Mouse (Mus musculus) forebrain, embryonic 13.5 days (tissue): Measurements from ENCODE around the gene Esyt1. TPM values are rescaled to one million over a fixed set of nuclear protein-coding genes. Genes with fewer than 3 reads are reported as not detected.
"Not testable (repeated sequence)": the region's sequence is repeated elsewhere in the genome, so short reads cannot be mapped to it uniquely, and the experiment has no call there.

Experiments used
- ATAC-seq: fragments of 200-750 bp; cut with Nextera tagmentation; 2 replicates; pipeline ENCODE4 v1.8.0; 2017
- H3K27ac ChIP-seq: fragments of 300-500 bp; sonication (generic); 2 replicates; pipeline ENCODE4 v1.5.1; 2015; ENCODE audit warnings: inconsistent platforms, mild to moderate bottlenecking, moderate library complexity
- H3K27me3 ChIP-seq: fragments of 300-500 bp; sonication (generic); 2 replicates; pipeline ENCODE4 v1.6.1; 2015; ENCODE audit warnings: mild to moderate bottlenecking, inconsistent platforms
- H3K36me3 ChIP-seq: fragments of 300-500 bp; sonication (generic); 2 replicates; pipeline ENCODE4 v1.6.1; 2015; ENCODE audit warnings: mild to moderate bottlenecking, inconsistent platforms; ENCODE audit not compliant: poor library complexity, severe bottlenecking
- H3K4me1 ChIP-seq: fragments of 300-500 bp; sonication (generic); 2 replicates; pipeline ENCODE4 v1.6.1; 2015; ENCODE audit warnings: inconsistent platforms
- H3K4me2 ChIP-seq: fragments of 300-500 bp; sonication (generic); 2 replicates; pipeline ENCODE4 v1.6.1; 2015; ENCODE audit warnings: inconsistent platforms, mild to moderate bottlenecking, moderate library complexity
- H3K4me3 ChIP-seq: fragments of 300-500 bp; sonication (generic); 2 replicates; pipeline ENCODE4 v1.5.1; 2015; ENCODE audit warnings: mild to moderate bottlenecking, inconsistent platforms
- H3K9ac ChIP-seq: fragments of 300-500 bp; sonication (generic); 2 replicates; pipeline ENCODE4 v1.6.1; 2015; ENCODE audit warnings: mild to moderate bottlenecking, inconsistent platforms
- H3K9me3 ChIP-seq: fragments of 300-500 bp; sonication (generic); replicated peaks from 2 replicates; pipeline ENCODE4 v1.6.1; 2016; ENCODE audit warnings: inconsistent platforms
- WGBS: fragments of 180-500 bp; shearing (Covaris S2); methylation state at CpG from one replicate; pipeline ENCODE4 v1.1.7; 2015; 5-methylcytosine and 5-hydroxymethylcytosine counted together
- polyA plus RNA-seq: library from polyadenylated mRNA; unstranded; fragments of >200 nt; fragmentation: Nextera tagmentation; extraction: Ambion mirVana; gene quantifications from 2 replicates; pipeline ENCODE4 v1.2.1, GENCODE M21; 2015

Esyt1 gene
- polyA plus RNA-seq = 7.0 and 7.7 TPM in 2 replicates

GRCm38 (mm10) chr10:128525671-128526308 lies at the start of gene Esyt1:
Esyt1 (minus strand) TSS chr10:128525871.
- H3K4me2 ChIP-seq = peak within 1 kb of the TSS; percentile 98
- H3K9me3 ChIP-seq = no peaks in the 10 kb centered on the region
- no peaks in the 10 kb centered on the region for H3K36me3 ChIP-seq
- WGBS = under 1% methylated on average over 35 of the region's 37 CpGs
- peak; percentile 96 for ATAC-seq
- peak within 1 kb of the TSS; percentile 64 for H3K4me3 ChIP-seq
- no peak within 1 kb of the TSS for H3K27ac ChIP-seq
- peaks cover 24% of the 10 kb centered on the region for H3K4me1 ChIP-seq
- H3K9ac ChIP-seq = peak within 1 kb of the TSS; percentile 69
- H3K27me3 ChIP-seq = peaks cover 53% of the 10 kb centered on the region

DNA sequence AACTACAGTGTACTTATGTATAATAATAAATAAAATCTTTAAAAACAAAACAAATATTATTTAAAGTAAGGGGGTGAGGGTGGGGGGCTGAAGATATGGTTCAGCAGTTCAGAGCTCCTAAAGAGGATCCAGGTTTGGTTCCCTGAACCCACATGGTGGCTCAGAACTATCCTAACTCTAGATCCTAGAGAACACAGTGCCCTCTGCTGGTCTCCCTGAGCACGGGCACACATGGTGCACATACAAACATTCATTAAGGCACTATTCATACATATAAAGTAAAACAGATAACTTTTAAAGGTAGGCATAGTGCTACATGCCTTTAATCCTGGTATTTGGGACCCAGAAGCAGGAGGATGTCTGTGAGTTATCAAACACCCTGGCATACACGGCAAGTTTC lies 49.4 kb upstream of the Esyt1 start:
- ATAC-seq = no peak
- H3K36me3 ChIP-seq = no peaks in the 10 kb centered on the region
- WGBS = 97% methylated on average over 2 of the region's 2 CpGs
- no peaks in the 10 kb centered on the region; the same call in 1 of the 2 replicates for H3K9me3 ChIP-seq
- no peak overlapping the region for H3K4me2 ChIP-seq
- H3K27ac ChIP-seq = no peak overlapping the region
- no peaks in the 10 kb centered on the region for H3K4me1 ChIP-seq
- H3K27me3 ChIP-seq = no peaks in the 10 kb centered on the region
- H3K9ac ChIP-seq = no peak overlapping the region
- no peak overlapping the region for H3K4me3 ChIP-seq

DNA sequence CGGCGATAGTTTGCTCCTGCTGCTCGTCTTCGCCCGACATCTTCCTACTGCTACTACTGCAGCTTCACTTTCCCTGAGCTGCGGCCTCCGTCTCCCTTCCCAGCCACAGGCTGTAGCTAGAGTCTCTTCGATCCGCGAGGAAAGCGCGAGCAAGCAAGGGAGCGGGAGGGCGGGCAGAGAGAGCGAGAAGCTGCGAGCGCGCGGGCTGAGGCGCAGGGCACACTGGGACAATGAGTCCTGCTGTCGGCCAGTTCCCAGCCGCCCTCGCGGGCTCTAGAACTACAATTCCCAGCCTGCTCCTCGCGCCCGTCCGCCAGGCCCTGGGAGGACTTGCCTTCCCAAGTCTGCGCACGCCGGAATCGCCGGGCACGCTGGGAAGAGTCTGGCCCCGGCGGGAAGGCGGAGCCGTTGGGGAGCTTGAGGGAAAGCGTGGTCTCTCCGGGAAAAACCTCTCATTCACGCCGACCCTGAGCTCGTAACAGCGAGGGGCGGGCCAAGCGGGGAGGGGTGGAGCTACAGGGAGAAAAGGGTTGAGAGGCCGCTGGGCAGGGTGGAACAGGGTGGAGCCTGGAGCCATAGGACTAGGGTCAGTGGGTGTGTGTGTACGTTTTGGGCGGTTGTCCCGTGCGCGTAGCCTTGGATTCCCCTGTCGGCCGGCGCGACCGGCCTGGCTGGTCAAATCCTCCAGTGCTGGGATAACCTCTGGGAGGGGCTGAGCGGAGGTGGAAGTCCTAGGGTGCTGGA lies 40.3 kb upstream of the Esyt1 start, which contains the start of gene Pa2g4:
Gene Pa2g4, minus strand, starts transcription at position 200 of the 744 bp plus-strand sequence.
- ATAC-seq = peak; percentile 99
- Histone ChIP-seq H3K4me1 (peaks cover 23% of the 10 kb centered on the region), H3K9me3 (no peaks in the 10 kb centered on the region), H3K9ac (peak within 1 kb of the TSS; percentile 96), H3K27me3 (no peaks in the 10 kb centered on the region), H3K4me3 (peak within 1 kb of the TSS; percentile 90), H3K4me2 (peak within 1 kb of the TSS; percentile 94), H3K27ac (peak within 1 kb of the TSS; percentile 83), H3K36me3 (peaks cover 28% of the 10 kb centered on the region)
- WGBS = under 1% methylated on average over 58 of the region's 58 CpGs

DNA sequence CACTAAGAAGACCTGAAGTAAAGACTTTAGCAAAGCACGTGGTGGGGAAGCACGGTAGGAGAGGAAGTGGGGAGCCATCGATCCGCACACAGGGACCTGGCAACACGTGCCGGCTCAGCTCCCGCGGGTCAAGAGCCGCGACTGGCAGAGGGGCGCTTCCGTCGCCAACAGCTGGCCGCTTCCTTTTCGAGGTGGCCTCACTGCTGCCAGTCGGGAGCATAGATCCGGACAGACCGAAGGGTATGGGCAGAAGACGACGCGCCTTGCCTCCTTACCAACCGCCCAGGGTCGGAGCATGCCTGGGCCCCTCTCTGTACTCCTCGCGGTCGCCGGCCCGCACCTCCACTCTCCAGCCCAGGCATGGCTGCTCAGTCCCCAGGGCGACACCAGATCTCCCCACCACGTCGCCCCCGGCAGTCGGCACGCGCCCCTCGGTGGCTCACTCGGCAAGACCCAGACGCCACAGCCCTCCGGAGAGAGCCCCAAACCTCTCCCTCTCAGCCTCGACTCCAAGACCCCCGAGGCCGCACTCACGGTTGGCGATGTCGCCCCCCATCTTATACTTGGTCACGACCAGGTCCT lies 39.6 kb upstream of the Esyt1 start:
- no peak; the same call in 1 of the 2 replicates for ATAC-seq
- under 1% methylated on average over 46 of the region's 46 CpGs for WGBS
- H3K4me1 ChIP-seq = peaks cover 23% of the 10 kb centered on the region
- peak overlapping the region; percentile 83 for H3K27ac ChIP-seq
- peak overlapping the region; percentile 94 for H3K4me2 ChIP-seq
- peak overlapping the region; percentile 96 for H3K9ac ChIP-seq
- no peaks in the 10 kb centered on the region for H3K27me3 ChIP-seq
- H3K9me3 ChIP-seq = no peaks in the 10 kb centered on the region
- H3K36me3 ChIP-seq = peaks cover 35% of the 10 kb centered on the region
- peak overlapping the region; percentile 90 for H3K4me3 ChIP-seq

DNA sequence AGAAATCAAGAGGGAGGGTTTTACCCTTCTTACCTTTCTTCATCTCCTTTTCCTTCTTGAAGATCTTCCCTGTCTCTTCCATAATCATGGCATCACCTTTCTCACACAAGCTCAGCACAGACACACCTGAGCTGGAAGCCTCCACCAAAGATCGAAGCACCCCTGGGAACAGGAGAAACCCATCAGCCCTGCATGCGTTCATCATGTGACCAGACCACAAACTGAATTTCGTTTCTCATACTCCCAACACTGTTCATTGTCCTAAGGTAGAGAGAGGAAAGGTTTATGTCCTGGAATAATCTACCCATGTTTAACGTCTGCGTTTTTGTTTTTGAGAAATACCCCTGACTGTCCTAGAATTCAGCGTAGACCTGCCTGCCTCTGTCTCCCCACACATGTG lies 37.9 kb upstream of the Esyt1 start:
- H3K27ac ChIP-seq = no peak overlapping the region
- no peaks in the 10 kb centered on the region for H3K9me3 ChIP-seq
- no peaks in the 10 kb centered on the region for H3K27me3 ChIP-seq
- H3K9ac ChIP-seq = peak overlapping the region; percentile 96
- H3K36me3 ChIP-seq = peaks cover 52% of the 10 kb centered on the region
- peaks cover 23% of the 10 kb centered on the region for H3K4me1 ChIP-seq
- H3K4me2 ChIP-seq = peak overlapping the region; percentile 94
- H3K4me3 ChIP-seq = 0 out of 2 replicates have a peak overlapping the region, but pooled peaks have one; percentile 90
- no peak for ATAC-seq
- 89% methylated on average over 6 of the region's 6 CpGs for WGBS

DNA sequence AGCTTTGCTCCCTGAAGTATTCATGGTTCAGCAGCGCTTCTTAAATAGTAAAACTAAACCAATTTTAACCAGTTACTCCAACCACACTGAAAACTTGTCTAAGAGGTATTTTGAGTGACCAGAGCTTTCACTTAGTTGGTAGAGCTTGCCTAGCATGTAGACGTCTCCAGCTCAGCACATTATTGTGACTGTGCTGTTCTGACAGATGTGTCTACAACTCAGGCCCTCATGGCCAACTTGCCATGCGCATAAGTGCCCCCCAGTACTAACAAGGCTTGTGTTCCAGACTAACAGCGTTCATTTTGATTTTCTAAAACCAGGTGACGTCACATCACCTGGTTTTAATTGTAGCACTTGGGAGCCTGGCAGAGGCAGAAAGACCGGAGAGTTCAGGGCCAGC lies 31.3 kb upstream of the Esyt1 start:
- H3K27ac ChIP-seq = no peak overlapping the region; the same call in 1 of the 2 replicates
- H3K4me2 ChIP-seq = no peak overlapping the region
- H3K9me3 ChIP-seq = no peaks in the 10 kb centered on the region
- H3K4me1 ChIP-seq = no peaks in the 10 kb centered on the region
- H3K36me3 ChIP-seq = peaks cover 51% of the 10 kb centered on the region
- no peak overlapping the region for H3K9ac ChIP-seq
- no peaks in the 10 kb centered on the region for H3K27me3 ChIP-seq
- WGBS = 88% methylated on average over 6 of the region's 6 CpGs
- no peak for ATAC-seq
- H3K4me3 ChIP-seq = no peak overlapping the region

DNA sequence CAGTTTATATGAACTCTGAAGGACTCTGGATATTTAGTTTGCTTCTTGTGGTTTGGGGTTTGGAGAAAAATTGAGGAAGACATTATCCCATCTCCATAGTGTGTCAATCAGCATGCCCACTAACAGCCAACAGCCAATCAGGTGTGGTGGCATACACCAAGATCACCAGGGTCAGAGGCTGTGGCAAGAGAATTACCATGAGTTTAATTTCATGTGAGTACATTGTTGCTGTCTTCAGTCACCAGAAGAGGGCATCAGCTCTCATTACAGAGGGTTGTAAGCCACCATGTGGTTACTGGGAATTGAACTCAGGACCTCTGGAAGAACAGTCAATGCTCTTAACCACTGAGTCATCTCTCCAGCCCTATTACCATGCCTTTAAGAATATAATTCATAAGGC lies 30.6 kb upstream of the Esyt1 start:
- H3K36me3 ChIP-seq = peaks cover 44% of the 10 kb centered on the region
- no peaks in the 10 kb centered on the region for H3K27me3 ChIP-seq
- H3K4me1 ChIP-seq = no peaks in the 10 kb centered on the region
- no peaks in the 10 kb centered on the region for H3K9me3 ChIP-seq
- no peak overlapping the region for H3K27ac ChIP-seq
- H3K4me2 ChIP-seq = no peak overlapping the region
- no peak overlapping the region for H3K9ac ChIP-seq
- ATAC-seq = no peak
- no peak overlapping the region for H3K4me3 ChIP-seq

- not testable (repeated sequence) for H3K9me3 ChIP-seq, H3K9ac ChIP-seq, H3K27ac ChIP-seq, ATAC-seq, H3K4me2 ChIP-seq, H3K27me3 ChIP-seq, H3K4me3 ChIP-seq, H3K4me1 ChIP-seq
- H3K36me3 ChIP-seq = peaks cover 37% of the 10 kb centered on the region
- WGBS = 92% methylated on average over 1 of the region's 1 CpGs
These were observed 29.9 kb upstream of the Esyt1 start for GRCm38 (mm10) chr10:128555567-128555966.

GRCm38 (mm10) chr10:128550144-128550823 lies 24.6 kb upstream of the Esyt1 start:
- WGBS = 91% methylated on average over 11 of the region's 11 CpGs
- H3K4me2 ChIP-seq, H3K9me3 ChIP-seq, H3K36me3 ChIP-seq, H3K4me3 ChIP-seq, H3K9ac ChIP-seq, ATAC-seq, H3K27ac ChIP-seq, H3K27me3 ChIP-seq: not testable (repeated sequence)
- peaks cover 16% of the 10 kb centered on the region for H3K4me1 ChIP-seq

DNA sequence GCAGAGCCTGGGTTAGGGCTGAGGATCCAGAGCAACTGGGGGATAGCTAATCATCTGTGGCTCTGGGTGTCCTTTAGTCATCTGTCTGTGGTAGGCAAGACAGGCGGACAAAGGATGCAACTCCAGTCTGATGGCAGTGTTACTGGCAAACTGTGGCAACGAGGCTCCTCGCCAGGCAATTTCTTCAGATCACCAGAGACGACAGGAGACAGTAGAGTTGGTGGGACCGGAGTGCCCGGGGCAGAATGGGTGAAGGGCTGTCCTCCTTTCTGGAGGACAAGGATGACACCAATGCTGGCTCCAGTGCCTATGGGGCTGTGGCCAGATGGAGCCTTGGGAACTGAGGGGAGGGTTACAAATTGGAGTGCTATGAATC lies 24.0 kb upstream of the Esyt1 start:
- Histone ChIP-seq H3K27ac (peak overlapping the region; percentile 65), H3K4me2 (peak overlapping the region; percentile 30), H3K4me1 (peaks cover 16% of the 10 kb centered on the region), H3K36me3 (peaks cover 11% of the 10 kb centered on the region)
- ATAC-seq, H3K9ac ChIP-seq, H3K4me3 ChIP-seq, H3K9me3 ChIP-seq, H3K27me3 ChIP-seq: not testable (repeated sequence)
- WGBS = 69% methylated on average over 6 of the region's 6 CpGs

- peaks cover 16% of the 10 kb centered on the region for H3K4me1 ChIP-seq
- peak; percentile 91 for ATAC-seq
- no peaks in the 10 kb centered on the region for H3K27me3 ChIP-seq
- under 1% methylated on average over 31 of the region's 31 CpGs for WGBS
- H3K36me3 ChIP-seq = peaks cover 16% of the 10 kb centered on the region
- H3K9me3 ChIP-seq = no peaks in the 10 kb centered on the region
- peak within 1 kb of the TSS; percentile 77 for H3K4me3 ChIP-seq
- H3K4me2 ChIP-seq = peak within 1 kb of the TSS; percentile 89
- H3K27ac ChIP-seq = peak within 1 kb of the TSS; percentile 95
- H3K9ac ChIP-seq = peak within 1 kb of the TSS; percentile 94
These were observed 23.4 kb upstream of the Esyt1 start, which contains the start of gene Rpl41 for GRCm38 (mm10) chr10:128548947-128549681. Rpl41 (minus strand) TSS chr10:128549305.
